In genomic region chrX:112310804-112311530, GRCm38 (mm10) we compare ENCODE assay signal across 8 mouse cellular contexts. TPM values are rescaled to one million over a fixed set of nuclear protein-coding genes. Genes with fewer than 3 reads are reported as not detected.
DNase-seq lines count a peak whose midpoint lies in the region; ATAC-seq and TF ChIP-seq lines count a peak whose summit lies in the region.

TSS of gene Apool (plus strand) at chrX:112311334.

- intact Hi-C loops in heart, postnatal 10 days (cut with DNase I), result no loop called here

- H3K36me3 ChIP-seq in ES-Bruce4 (ENCODE audit: control insufficient read depth, insufficient read depth, low read length, poor library complexity, severe bottlenecking), result no peaks in the 10 kb centered on the region
- H3K36me3 ChIP-seq in forebrain, embryonic 13.5 days (ENCODE audit: poor library complexity, severe bottlenecking), result no peaks in the 10 kb centered on the region
- no peaks in the 10 kb centered on the region for H3K36me3 ChIP-seq in liver, postnatal 0 days (replicated peaks; ENCODE audit: insufficient read depth, low read length)
- no peaks in the 10 kb centered on the region for H3K36me3 ChIP-seq in neural tube, embryonic 14.5 days (ENCODE audit: control insufficient read depth, insufficient read depth, low read length)

- DNase-seq in heart, postnatal 10 days, result peak; percentile 91 to 92
- DNase-seq in large intestine, adult 2 months (ENCODE audit: low read depth, low spot score), result peak; percentile 42
- peak; percentile 86 for DNase-seq in liver, postnatal 0 days
- peak; percentile 89 for DNase-seq in testis, postnatal 10 days (ENCODE audit: low spot score)

- peak within 1 kb of the TSS; percentile 50 for H3K4me2 ChIP-seq in forebrain, embryonic 13.5 days
- H3K4me2 ChIP-seq in liver, postnatal 0 days (ENCODE audit: low read depth, low read length), result peak within 1 kb of the TSS; percentile 59
- peak within 1 kb of the TSS; percentile 45 for H3K4me2 ChIP-seq in neural tube, embryonic 14.5 days (ENCODE audit: low read depth, low read length)

- peak within 1 kb of the TSS; percentile 97 for H3K9ac ChIP-seq in ES-Bruce4 (ENCODE audit: low read depth, poor library complexity, severe bottlenecking)
- peak within 1 kb of the TSS; percentile 58; the same call in 1 of the 2 replicates for H3K9ac ChIP-seq in forebrain, embryonic 13.5 days
- H3K9ac ChIP-seq in liver, postnatal 0 days (replicated peaks), result peak within 1 kb of the TSS; percentile 76
- peak within 1 kb of the TSS; percentile 48; the same call in 1 of the 2 replicates for H3K9ac ChIP-seq in neural tube, embryonic 14.5 days (replicated peaks; ENCODE audit: low read depth, low read length)

- H3K27me3 ChIP-seq in ES-Bruce4 (ENCODE audit: control insufficient read depth, insufficient read depth, low read length, poor library complexity, severe bottlenecking), result no peaks in the 10 kb centered on the region
- no peaks in the 10 kb centered on the region for H3K27me3 ChIP-seq in forebrain, embryonic 13.5 days
- H3K27me3 ChIP-seq in liver, postnatal 0 days (ENCODE audit: insufficient read depth, low read length), result no peaks in the 10 kb centered on the region
- H3K27me3 ChIP-seq in neural tube, embryonic 14.5 days (ENCODE audit: control insufficient read depth, insufficient read depth, low read length), result no peaks in the 10 kb centered on the region

- ATAC-seq in cerebellum, adult (ENCODE audit: insufficient number of reproducible peaks, low FRiP score, low TSS enrichment), result peak; percentile 89
- peak; percentile 98 for ATAC-seq in forebrain, embryonic 13.5 days
- peak; percentile 100 for ATAC-seq in liver, postnatal 0 days
- ATAC-seq in neural tube, embryonic 14.5 days (ENCODE audit: low read depth), result peak; percentile 98

- TF ChIP-seq POLR2A in ES-Bruce4 (IDR thresholded peaks at IDR 0.05; ENCODE audit: insufficient read depth, low read length), result no peak

- no peaks in the 10 kb centered on the region for H3K4me1 ChIP-seq in ES-Bruce4 (ENCODE audit: control insufficient read depth, insufficient read depth, low read length)
- 0 out of 2 replicates have a peak, but pooled peaks cover 3% of the 10 kb centered on the region for H3K4me1 ChIP-seq in forebrain, embryonic 13.5 days
- peaks cover 3% of the 10 kb centered on the region; the same call in 1 of the 2 replicates for H3K4me1 ChIP-seq in liver, postnatal 0 days (ENCODE audit: insufficient read depth)
- H3K4me1 ChIP-seq in neural tube, embryonic 14.5 days (ENCODE audit: control insufficient read depth, insufficient read depth, low read length), result no peaks in the 10 kb centered on the region

- H3K9me3 ChIP-seq in ES-Bruce4 (replicated peaks; ENCODE audit: control insufficient read depth, insufficient read depth, low read length, poor library complexity, severe bottlenecking), result no peaks in the 10 kb centered on the region
- no peaks in the 10 kb centered on the region for H3K9me3 ChIP-seq in forebrain, embryonic 13.5 days (replicated peaks)
- H3K9me3 ChIP-seq in liver, postnatal 0 days (ENCODE audit: low read length), result no peaks in the 10 kb centered on the region
- H3K9me3 ChIP-seq in neural tube, embryonic 14.5 days (ENCODE audit: control insufficient read depth, low read length), result no peaks in the 10 kb centered on the region

- H3K27ac ChIP-seq in ES-Bruce4 (ENCODE audit: insufficient read depth, low read length), result no peak within 1 kb of the TSS
- no peak within 1 kb of the TSS for H3K27ac ChIP-seq in forebrain, embryonic 13.5 days
- peak within 1 kb of the TSS; percentile 73 for H3K27ac ChIP-seq in liver, postnatal 0 days (ENCODE audit: low read depth)
- no peak within 1 kb of the TSS for H3K27ac ChIP-seq in neural tube, embryonic 14.5 days (ENCODE audit: low read depth, low read length)

- 31% methylated on average over 18 of the region's 18 CpGs for WGBS in forebrain, embryonic 13.5 days
- WGBS in large intestine, adult 2 months, result 24% methylated on average over 18 of the region's 18 CpGs
- 19% methylated on average over 18 of the region's 18 CpGs for WGBS in liver, postnatal 0 days (ENCODE audit: insufficient replicate concordance)
- 25% methylated on average over 18 of the region's 18 CpGs for WGBS in neural tube, embryonic 14.5 days

- TF ChIP-seq EP300 in ES-Bruce4 (IDR thresholded peaks at IDR 0.05; ENCODE audit: insufficient read depth, low read depth, low read length), result no peak
- no peak for TF ChIP-seq EP300 in liver, postnatal 0 days (IDR thresholded peaks at IDR 0.05; ENCODE audit: low read depth)

- TF ChIP-seq CTCF in ES-Bruce4 (IDR thresholded peaks at IDR 0.05; ENCODE audit: low read depth, low read length), result no peak
- no peak for TF ChIP-seq CTCF in liver, postnatal 0 days (IDR thresholded peaks at IDR 0.05; ENCODE audit: low read depth)

- H3K4me3 ChIP-seq in ES-Bruce4 (ENCODE audit: low read depth, low read length), result peak within 1 kb of the TSS; percentile 96
- peak within 1 kb of the TSS; percentile 51 for H3K4me3 ChIP-seq in forebrain, embryonic 13.5 days
- H3K4me3 ChIP-seq in liver, postnatal 0 days (ENCODE audit: low read depth, low read length), result peak within 1 kb of the TSS; percentile 73
- peak within 1 kb of the TSS; percentile 46 for H3K4me3 ChIP-seq in neural tube, embryonic 14.5 days (ENCODE audit: low read depth, low read length)

RNA-seq across cellular contexts. Expression of gene Apool, which starts in this region (rescaled TPM):
- 40.7 and 42.7 TPM in 2 replicates for polyA plus RNA-seq in ES-Bruce4 (2011; ENCODE audit: insufficient read depth, insufficient read length, low read depth, missing spikeins)
- 38.7 and 41.2 TPM in 2 replicates for polyA plus RNA-seq in forebrain, embryonic 13.5 days (2015; fragmentation: Nextera tagmentation; extraction: Ambion mirVana)
- 10 to 100 TPM; 64.1 to 69.3 TPM for total RNA-seq in heart, postnatal 10 days (2021)
- 5.9 and 7.8 TPM in 2 replicates for polyA plus RNA-seq in large intestine, adult 2 months (2012; rRNA removed)
- 25.4 and 26.8 TPM in 2 replicates for polyA plus RNA-seq in liver, postnatal 0 days (2015; fragmentation: Nextera tagmentation; extraction: Ambion mirVana)
- polyA plus RNA-seq in neural tube, embryonic 14.5 days (2014; fragmentation: Nextera tagmentation; extraction: Ambion mirVana), result 13.3 and 17.6 TPM in 2 replicates

Comparison
In these comparisons a context has a peak if more than half of its experiments do, and no peak if none do; other contexts are left out.
1. H3K4me3 ChIP-seq: peak in every context shown above with its lines; median percentile 96 in ES-Bruce4; 73 in liver, postnatal 0 days; 51 in forebrain, embryonic 13.5 days; 46 in neural tube, embryonic 14.5 days.